Mouse (Mus musculus): Measurements from ENCODE around the gene Abce1. TPM values are rescaled to one million over a fixed set of nuclear protein-coding genes. Genes with fewer than 3 reads are reported as not detected.

Gene Abce1
- 78.2 to 83.5 TPM (median 81.8 TPM) in 4 replicates for total RNA-seq (2023; ENCODE audit: inconsistent age)

DNA sequence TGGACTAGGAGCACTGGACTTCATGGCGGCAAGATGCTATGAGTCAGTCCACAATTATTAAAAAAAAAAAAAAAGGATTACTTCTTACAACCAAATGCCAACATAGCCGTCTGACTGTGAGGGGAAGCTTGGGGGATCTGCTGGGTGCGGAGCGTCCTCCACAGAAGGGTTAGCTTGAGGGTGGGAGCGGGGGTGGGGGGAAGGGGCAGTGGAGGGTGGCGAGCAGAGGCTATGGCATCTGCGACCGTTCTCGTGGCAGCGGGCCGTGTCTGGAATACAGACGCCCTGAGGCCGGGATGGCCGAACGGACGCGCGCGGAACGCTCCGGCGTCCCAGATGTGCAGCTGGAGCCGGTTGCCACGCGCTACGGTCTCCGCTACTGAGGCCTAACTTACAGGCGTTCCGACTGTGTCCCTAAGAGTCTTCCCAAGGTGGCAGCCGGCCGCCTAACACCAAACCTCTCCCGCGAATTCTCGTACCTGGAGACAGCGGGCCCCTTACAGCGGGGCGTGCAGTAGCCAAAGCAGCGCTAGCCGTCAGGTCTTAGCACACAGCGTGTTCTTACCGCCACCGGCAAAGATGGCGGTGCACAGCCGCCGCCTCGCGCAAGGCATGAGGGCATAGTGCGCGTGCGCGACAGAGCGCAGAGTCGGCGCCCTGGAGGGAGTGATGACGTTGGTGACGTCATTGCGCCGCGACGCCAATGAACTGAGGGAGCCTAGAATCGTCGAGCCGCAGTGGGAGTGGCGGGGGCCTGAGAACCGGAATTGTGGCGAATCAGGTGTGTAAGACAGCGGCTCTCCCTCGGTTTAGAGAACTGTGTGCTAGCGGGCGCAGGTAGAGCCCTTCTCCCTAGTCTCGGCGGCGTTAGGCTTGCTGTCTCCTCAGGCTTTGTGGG is at the start of gene Abce1, which contains the start of gene Anapc10:
Gene Abce1, minus strand, starts transcription at position 677 of the 898 bp plus-strand sequence.
Gene Anapc10, plus strand, starts transcription at position 757 of the 898 bp plus-strand sequence.

DNA sequence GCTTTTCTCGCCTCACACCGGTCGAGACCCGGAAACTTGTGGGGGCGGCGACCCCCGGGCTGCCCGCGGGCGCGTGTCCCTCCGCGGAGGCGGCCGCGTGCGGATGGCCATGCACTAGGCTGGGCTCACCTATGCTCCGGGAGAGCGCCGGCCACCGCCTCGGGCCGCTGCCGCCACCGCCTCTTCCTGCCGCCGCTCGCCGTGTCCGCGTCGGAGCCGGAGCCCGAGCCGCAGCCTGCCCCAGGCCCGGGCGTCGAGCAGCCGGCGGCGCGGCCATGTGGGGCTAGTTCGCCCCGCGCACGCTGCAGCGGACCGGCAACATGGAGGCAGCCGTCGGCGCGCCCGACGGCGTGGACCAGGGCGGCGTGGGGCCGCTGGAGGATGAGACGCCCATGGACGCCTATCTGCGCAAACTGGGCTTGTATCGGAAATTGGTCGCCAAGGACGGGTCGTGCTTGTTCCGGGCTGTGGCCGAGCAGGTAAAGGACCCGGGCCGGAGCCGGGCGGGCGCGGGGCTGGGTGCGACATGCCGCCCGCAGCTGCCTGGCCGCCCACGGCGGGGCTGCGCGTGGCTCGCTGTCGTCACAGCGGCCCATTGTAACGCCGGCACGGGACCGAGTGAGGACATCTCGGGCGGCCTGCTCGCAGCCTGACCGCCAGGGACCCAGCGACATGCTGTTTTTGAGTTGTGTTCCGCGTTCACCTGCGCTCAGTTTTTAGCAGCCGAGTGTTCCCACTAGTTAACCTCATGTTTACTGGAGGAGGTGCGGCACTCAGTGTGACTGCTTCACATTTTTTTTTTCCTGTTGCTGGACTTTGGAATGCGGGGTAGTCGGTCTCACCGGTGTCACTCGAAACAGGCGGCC is 71.7 kb downstream of the Abce1 start, which contains the start of gene Otud4:
Gene Otud4, plus strand, starts transcription at position 33 of the 866 bp plus-strand sequence.

Other genes with a start within 250 kb of the Abce1 start
- gene Otud4, start 72.1 kb downstream of the Abce1 start, total RNA-seq (2023; ENCODE audit: inconsistent age), result 70.2 to 78.7 TPM (median 75.6 TPM) in 4 replicates
- gene Anapc10, start 80 bp upstream of the Abce1 start, total RNA-seq (2023; ENCODE audit: inconsistent age), result 7.0 to 10.5 TPM (median 8.7 TPM) in 4 replicates